Mouse (Mus musculus): ENCODE results near the gene Erbb3. TPM values are rescaled to one million over a fixed set of nuclear protein-coding genes. Genes with fewer than 3 reads are reported as not detected.

Gene Erbb3
- polyA plus RNA-seq, 1 experiment from 2014 or later, result 7.8 TPM

DNA sequence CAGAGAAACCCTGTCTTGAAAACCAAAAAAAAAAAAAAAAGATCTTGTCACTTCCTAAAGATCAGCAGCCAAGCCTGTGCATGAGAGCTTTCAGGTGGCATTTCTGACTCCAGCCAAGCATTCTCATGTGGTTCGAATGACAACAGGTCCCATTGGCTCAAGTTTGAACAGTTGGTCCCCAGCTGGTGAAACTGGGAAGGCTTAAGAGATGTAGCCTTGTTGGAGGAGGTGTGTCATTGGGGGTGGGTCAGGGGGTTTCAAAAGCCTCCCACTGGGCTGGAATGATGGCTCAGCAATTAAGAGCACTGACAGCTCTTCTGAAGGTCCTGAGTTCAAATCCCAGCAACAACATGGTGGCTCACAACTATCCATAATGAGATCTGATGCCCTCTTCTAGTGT lies 12.0 kb upstream of the Erbb3 start:
- H3K36me3 ChIP-seq (replicated peaks; ENCODE audit: insufficient read depth, low read length), result no peaks in the 10 kb centered on the region
- H3K9ac ChIP-seq (replicated peaks), result no peak overlapping the region
- H3K4me3 ChIP-seq (ENCODE audit: low read depth, low read length), result no peak overlapping the region
- no peak overlapping the region for H3K27ac ChIP-seq (ENCODE audit: low read depth)
- TF ChIP-seq EP300 (IDR thresholded peaks at IDR 0.05; ENCODE audit: low read depth), result no peak
- TF ChIP-seq CTCF (IDR thresholded peaks at IDR 0.05; ENCODE audit: low read depth), result no peak
- H3K4me2 ChIP-seq (ENCODE audit: low read depth, low read length), result no peak overlapping the region
- DNase-seq (no peak), ATAC-seq (no peak)
- 75% methylated on average over 1 of the region's 1 CpGs for WGBS (ENCODE audit: insufficient replicate concordance)
- peaks cover 5% of the 10 kb centered on the region; the same call in 1 of the 2 replicates for H3K4me1 ChIP-seq (ENCODE audit: insufficient read depth)
- no peaks in the 10 kb centered on the region for H3K9me3 ChIP-seq (ENCODE audit: low read length)
- no peaks in the 10 kb centered on the region for H3K27me3 ChIP-seq (ENCODE audit: insufficient read depth, low read length)

GRCm38 (mm10) chr10:128598476-128598875 lies 9.0 kb upstream of the Erbb3 start:
- Histone ChIP-seq H3K4me1 (ENCODE audit: insufficient read depth) (peaks cover 5% of the 10 kb centered on the region; the same call in 1 of the 2 replicates), H3K27ac (ENCODE audit: low read depth) (peak overlapping the region; percentile 16; the same call in 1 of the 2 replicates), H3K4me3 (ENCODE audit: low read depth, low read length) (no peak overlapping the region), H3K4me2 (ENCODE audit: low read depth, low read length) (no peak overlapping the region), H3K9me3 (ENCODE audit: low read length) (no peaks in the 10 kb centered on the region), H3K36me3 (replicated peaks; ENCODE audit: insufficient read depth, low read length) (no peaks in the 10 kb centered on the region), H3K27me3 (ENCODE audit: insufficient read depth, low read length) (no peaks in the 10 kb centered on the region), H3K9ac (replicated peaks) (no peak overlapping the region)
- ATAC-seq, result peak; percentile 75
- TF ChIP-seq CTCF (IDR thresholded peaks at IDR 0.05; ENCODE audit: low read depth) (no peak), EP300 (IDR thresholded peaks at IDR 0.05; ENCODE audit: low read depth) (peak; percentile 66)
- DNase-seq, result no peak
- 33% methylated on average over 2 of the region's 2 CpGs for WGBS (ENCODE audit: insufficient replicate concordance)

DNA sequence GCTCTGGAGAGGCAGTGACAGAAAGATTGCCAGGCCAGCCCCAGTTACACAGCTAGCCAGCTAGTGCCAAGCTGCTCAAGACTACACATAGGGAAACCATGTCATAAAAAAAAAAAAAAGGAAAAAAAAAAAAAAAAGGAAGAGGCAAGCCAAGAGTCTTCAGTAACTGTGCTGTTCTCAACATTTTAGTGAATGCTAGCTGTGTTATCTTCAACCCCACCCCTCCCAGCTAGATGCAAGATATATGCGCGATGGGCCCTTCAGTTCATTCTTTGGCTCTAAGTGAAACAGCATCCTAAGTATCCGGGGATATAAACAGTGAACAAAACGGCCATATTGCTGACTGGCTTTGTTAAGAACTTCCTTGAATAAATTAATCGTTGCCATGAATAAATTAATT lies 3.3 kb upstream of the Erbb3 start:
- no peaks in the 10 kb centered on the region for H3K36me3 ChIP-seq (replicated peaks; ENCODE audit: insufficient read depth, low read length)
- H3K4me3 ChIP-seq (ENCODE audit: low read depth, low read length), result no peak overlapping the region
- ATAC-seq (no peak), DNase-seq (no peak)
- no peak overlapping the region for H3K4me2 ChIP-seq (ENCODE audit: low read depth, low read length)
- H3K27ac ChIP-seq (ENCODE audit: low read depth), result no peak overlapping the region
- H3K9me3 ChIP-seq (ENCODE audit: low read length), result no peaks in the 10 kb centered on the region
- H3K9ac ChIP-seq (replicated peaks), result no peak overlapping the region
- H3K4me1 ChIP-seq (ENCODE audit: insufficient read depth), result peaks cover 4% of the 10 kb centered on the region; the same call in 1 of the 2 replicates
- no peak for TF ChIP-seq EP300 (IDR thresholded peaks at IDR 0.05; ENCODE audit: low read depth)
- no peak for TF ChIP-seq CTCF (IDR thresholded peaks at IDR 0.05; ENCODE audit: low read depth)
- WGBS (ENCODE audit: insufficient replicate concordance), result 64% methylated on average over 5 of the region's 5 CpGs
- H3K27me3 ChIP-seq (ENCODE audit: insufficient read depth, low read length), result peaks cover 29% of the 10 kb centered on the region

GRCm38 (mm10) chr10:128591436-128591835 lies 2.0 kb upstream of the Erbb3 start:
- H3K27ac ChIP-seq (ENCODE audit: low read depth), result no peak overlapping the region

GRCm38 (mm10) chr10:128590193-128590690 lies 790 bp upstream of the Erbb3 start:
- peak; percentile 33 for ATAC-seq
- no peaks in the 10 kb centered on the region for H3K9me3 ChIP-seq (ENCODE audit: low read length)
- H3K9ac ChIP-seq (replicated peaks), result peak overlapping the region; percentile 67
- peaks cover 40% of the 10 kb centered on the region for H3K27me3 ChIP-seq (ENCODE audit: insufficient read depth, low read length)
- H3K4me2 ChIP-seq (ENCODE audit: low read depth, low read length), result peak overlapping the region; percentile 96
- TF ChIP-seq CTCF (IDR thresholded peaks at IDR 0.05; ENCODE audit: low read depth), result peak; percentile 77
- no peak for TF ChIP-seq EP300 (IDR thresholded peaks at IDR 0.05; ENCODE audit: low read depth)
- no peaks in the 10 kb centered on the region for H3K36me3 ChIP-seq (replicated peaks; ENCODE audit: insufficient read depth, low read length)
- under 1% methylated on average over 35 of the region's 43 CpGs for WGBS (ENCODE audit: insufficient replicate concordance)
- DNase-seq, result peak; percentile 71
- peak overlapping the region; percentile 93 for H3K27ac ChIP-seq (ENCODE audit: low read depth)
- H3K4me3 ChIP-seq (ENCODE audit: low read depth, low read length), result peak overlapping the region; percentile 79
- H3K4me1 ChIP-seq (ENCODE audit: insufficient read depth), result peaks cover 4% of the 10 kb centered on the region; the same call in 1 of the 2 replicates

More at GRCm38 (mm10) chr10:128591436-128591835, 2.0 kb upstream of the Erbb3 start:
- no peaks in the 10 kb centered on the region for H3K9me3 ChIP-seq (ENCODE audit: low read length)
- WGBS (ENCODE audit: insufficient replicate concordance), result 59% methylated on average over 6 of the region's 6 CpGs
- TF ChIP-seq EP300 (IDR thresholded peaks at IDR 0.05; ENCODE audit: low read depth), result no peak
- no peak for TF ChIP-seq CTCF (IDR thresholded peaks at IDR 0.05; ENCODE audit: low read depth)
- no peak overlapping the region for H3K4me2 ChIP-seq (ENCODE audit: low read depth, low read length)
- no peak overlapping the region for H3K9ac ChIP-seq (replicated peaks)
- no peak overlapping the region for H3K4me3 ChIP-seq (ENCODE audit: low read depth, low read length)
- H3K36me3 ChIP-seq (replicated peaks; ENCODE audit: insufficient read depth, low read length), result no peaks in the 10 kb centered on the region
- DNase-seq (no peak), ATAC-seq (no peak)
- H3K27me3 ChIP-seq (ENCODE audit: insufficient read depth, low read length), result peaks cover 40% of the 10 kb centered on the region
- peaks cover 4% of the 10 kb centered on the region; the same call in 1 of the 2 replicates for H3K4me1 ChIP-seq (ENCODE audit: insufficient read depth)

DNA sequence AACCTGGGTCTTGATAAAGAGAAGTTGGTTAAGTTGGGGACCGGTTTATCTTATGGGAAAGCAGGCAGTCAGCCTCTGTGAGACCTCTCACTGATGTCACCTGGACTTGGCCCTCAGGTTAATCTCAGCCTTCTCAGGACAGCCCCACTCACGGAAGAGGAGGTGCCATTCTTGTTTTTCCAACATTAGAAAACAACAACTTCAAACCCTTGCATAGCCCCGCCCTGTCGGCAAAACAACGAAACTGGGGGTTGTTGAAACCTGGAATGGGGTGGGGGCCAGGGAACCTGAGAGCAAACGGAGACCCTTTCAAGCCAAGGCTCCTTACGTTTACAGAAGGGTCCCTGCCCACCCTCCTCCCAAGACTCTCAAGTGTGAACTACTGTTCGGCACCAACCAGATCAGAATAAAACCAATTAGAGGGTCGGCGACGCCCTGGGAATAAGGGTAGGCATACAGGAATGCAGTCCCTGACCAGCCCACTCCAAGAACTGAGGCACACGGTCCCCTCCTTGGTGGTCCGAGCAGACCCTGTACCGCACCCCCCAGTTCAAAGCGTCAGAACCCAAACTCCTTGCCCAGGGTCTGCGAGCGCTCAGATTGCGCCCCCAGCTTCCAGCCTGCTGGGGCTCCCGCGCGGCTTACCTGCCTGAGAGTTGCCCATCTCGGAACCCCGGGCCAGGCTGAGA lies 533 bp downstream of the Erbb3 start:
- H3K4me2 ChIP-seq (ENCODE audit: low read depth, low read length), result peak overlapping the region; percentile 96
- peak overlapping the region; percentile 93 for H3K27ac ChIP-seq (ENCODE audit: low read depth)
- 3% methylated on average over 23 of the region's 23 CpGs for WGBS (ENCODE audit: insufficient replicate concordance)
- TF ChIP-seq CTCF (IDR thresholded peaks at IDR 0.05; ENCODE audit: low read depth), result no peak
- TF ChIP-seq EP300 (IDR thresholded peaks at IDR 0.05; ENCODE audit: low read depth), result no peak
- H3K4me3 ChIP-seq (ENCODE audit: low read depth, low read length), result peak overlapping the region; percentile 79
- H3K4me1 ChIP-seq (ENCODE audit: insufficient read depth), result peaks cover 4% of the 10 kb centered on the region; the same call in 1 of the 2 replicates
- H3K9ac ChIP-seq (replicated peaks), result peak overlapping the region; percentile 67
- ATAC-seq (peak; percentile 39), DNase-seq (no peak)
- H3K9me3 ChIP-seq (ENCODE audit: low read length), result no peaks in the 10 kb centered on the region
- peaks cover 40% of the 10 kb centered on the region for H3K27me3 ChIP-seq (ENCODE audit: insufficient read depth, low read length)
- no peaks in the 10 kb centered on the region for H3K36me3 ChIP-seq (replicated peaks; ENCODE audit: insufficient read depth, low read length)

Measured in liver, postnatal 0 days (tissue).